Mouse (Mus musculus) brain, adult 2 months (tissue): Measurements from ENCODE around the gene Pgm1.

Experiments used
- DNase-seq: peaks from one replicate; pipeline ENCODE4 v3.0.0; 2011; ENCODE audit warnings: low read depth, low spot score

Pgm1 gene

DNA sequence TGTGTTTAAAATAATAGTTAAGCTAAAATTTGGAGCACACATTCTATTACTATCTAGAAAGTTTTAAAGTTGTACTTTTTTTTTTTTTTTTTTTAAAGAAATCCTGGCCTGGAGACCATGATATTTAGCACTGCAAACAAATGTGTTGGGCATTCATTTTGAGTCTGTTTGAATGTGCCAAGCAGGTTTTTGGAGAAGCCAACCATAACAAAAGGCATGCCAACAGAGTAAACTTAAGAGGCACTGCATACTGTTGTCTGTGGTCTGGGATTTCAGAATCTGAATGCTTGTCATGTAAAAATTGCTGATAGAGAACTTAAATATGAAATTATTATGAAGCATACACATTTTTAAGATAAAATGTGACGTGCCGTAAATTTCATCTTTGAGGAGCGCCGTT is 28.0 kb downstream of the Pgm1 start:
- DNase-seq: no peak

DNA sequence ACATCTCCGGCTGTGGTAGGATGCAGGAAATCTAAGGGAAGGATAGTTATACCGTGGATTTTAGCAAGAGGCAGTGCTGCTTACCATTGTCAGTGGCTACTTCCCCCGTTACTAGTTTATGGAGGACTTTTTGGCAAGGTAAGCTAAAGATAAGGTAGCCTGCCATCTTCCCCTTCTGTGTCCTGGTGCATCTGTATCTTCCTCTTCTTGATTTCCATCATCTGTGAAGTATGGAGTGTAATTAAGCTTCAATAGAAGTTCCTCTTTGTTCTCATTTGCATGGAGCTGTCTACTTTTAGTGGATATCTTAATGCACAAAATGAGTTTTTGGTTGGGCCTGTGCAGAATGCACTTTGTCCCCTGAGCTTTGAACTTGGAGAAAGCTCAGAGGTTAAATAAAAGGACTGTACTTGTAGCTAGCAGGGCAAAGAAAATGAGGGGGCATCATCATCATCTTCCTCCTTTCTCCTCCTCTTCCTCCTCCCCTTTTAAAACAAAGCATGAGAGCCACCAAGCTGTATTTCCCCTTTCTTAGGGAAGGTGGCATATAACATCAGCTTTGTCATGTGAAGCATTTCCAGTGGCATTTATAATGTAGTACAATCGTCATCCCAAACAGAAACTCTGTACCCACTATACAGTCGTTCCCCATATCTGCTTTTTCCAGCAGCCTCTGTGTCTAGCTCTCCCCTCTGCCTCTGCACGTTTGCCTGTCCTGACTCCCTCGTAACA is 29.0 kb downstream of the Pgm1 start:
- DNase-seq: no peak

DNA sequence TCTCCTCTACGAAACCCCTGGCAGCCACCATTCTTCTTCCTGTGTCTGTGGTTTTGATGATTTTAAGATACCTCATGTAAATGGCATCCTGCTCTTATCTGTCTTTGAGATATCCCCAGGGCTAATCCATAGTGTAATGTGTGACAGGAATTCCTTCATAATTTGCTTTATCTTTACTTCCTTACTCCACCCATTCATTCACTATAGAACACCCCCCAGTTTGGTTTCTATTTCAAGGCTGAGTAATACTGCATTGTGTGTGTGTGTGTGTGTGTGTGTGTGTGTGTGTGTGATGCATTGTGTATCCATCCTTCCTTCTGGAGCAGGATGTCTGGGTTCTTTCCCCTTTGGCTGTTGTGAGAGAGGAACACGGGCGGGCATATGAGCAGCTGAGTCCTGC is 30.1 kb downstream of the Pgm1 start:
- no peak for DNase-seq

- DNase-seq: no peak
These were observed 37.3 kb downstream of the Pgm1 start for GRCm38 (mm10) chr4:99966555-99966954.

GRCm38 (mm10) chr4:99969328-99969727 is 40.1 kb downstream of the Pgm1 start:
- DNase-seq: peak; percentile 46

- DNase-seq: peak; percentile 74
These were observed 40.9 kb downstream of the Pgm1 start for GRCm38 (mm10) chr4:99970097-99970496.

- DNase-seq: no peak
These were observed 43.7 kb downstream of the Pgm1 start for GRCm38 (mm10) chr4:99972886-99973285.

GRCm38 (mm10) chr4:99973931-99974330 is 44.7 kb downstream of the Pgm1 start:
- peak; percentile 18 for DNase-seq

DNA sequence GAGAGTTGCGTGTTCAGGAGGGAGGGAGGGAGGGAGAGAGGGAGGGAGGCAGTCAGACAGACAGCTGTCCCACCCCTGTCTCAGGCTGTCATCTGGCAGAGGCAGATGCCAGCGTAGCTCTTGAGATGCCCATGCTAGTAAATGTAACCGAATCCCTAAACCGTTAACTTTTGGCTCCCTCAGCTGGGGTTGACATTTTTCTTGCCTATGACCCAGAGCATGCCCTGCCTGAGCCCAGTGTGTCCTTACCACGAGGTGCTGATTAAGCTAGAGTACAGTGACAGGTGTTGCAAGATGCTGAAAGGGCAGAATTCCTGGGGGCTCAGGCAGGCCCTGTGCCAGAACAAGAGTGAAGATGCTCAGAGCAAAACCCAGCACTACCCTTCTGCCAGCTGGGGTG is 45.2 kb downstream of the Pgm1 start:
- DNase-seq: peak; percentile 33

DNA sequence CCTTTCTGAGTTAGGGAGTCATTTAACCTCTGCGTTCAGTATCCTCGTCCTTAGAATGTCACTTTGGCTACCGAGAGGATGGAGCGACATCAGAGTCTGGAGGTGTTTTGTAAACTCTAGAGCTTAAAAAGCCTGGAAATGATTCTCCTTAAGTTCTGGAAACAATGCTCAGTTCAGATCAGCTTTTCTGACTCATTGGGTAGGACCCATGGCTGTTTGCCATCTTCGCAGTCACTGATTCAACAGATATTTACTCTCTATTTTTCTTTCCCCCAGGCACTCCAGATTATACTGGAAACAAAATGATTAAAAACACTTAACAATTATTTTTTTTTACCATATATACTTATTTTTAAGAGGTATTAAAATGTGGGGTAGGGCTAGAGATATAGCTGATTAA is 50.1 kb downstream of the Pgm1 start:
- DNase-seq: no peak

- DNase-seq: no peak
These were observed 52.0 kb downstream of the Pgm1 start for GRCm38 (mm10) chr4:99981216-99981615.

- peak; percentile 16 for DNase-seq
These were observed 54.6 kb downstream of the Pgm1 start for GRCm38 (mm10) chr4:99983652-99984368.

GRCm38 (mm10) chr4:99984369-99984752 is 55.1 kb downstream of the Pgm1 start:
- DNase-seq: no peak

- no peak for DNase-seq
These were observed 55.9 kb downstream of the Pgm1 start for GRCm38 (mm10) chr4:99985086-99985485.

DNA sequence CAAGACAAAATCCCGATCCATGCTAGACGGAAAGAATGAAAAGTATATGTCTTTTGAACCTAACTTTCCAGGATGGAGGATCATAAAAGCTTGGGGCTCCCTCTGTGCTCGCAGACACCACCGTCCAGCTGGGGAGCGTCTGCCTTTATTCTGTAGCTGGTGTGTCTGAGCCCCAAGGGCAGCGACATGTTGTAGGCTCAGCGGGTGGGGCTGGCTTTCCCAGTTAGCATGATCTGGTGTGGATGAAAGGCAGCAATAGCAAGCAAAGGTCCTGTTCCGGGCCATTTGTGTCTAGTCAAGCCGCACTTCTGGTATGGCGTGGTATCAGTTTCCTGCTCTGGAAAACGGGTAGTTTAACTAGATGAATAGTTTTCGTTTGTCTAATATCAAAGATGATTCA is 56.4 kb downstream of the Pgm1 start:
- DNase-seq: no peak

DNA sequence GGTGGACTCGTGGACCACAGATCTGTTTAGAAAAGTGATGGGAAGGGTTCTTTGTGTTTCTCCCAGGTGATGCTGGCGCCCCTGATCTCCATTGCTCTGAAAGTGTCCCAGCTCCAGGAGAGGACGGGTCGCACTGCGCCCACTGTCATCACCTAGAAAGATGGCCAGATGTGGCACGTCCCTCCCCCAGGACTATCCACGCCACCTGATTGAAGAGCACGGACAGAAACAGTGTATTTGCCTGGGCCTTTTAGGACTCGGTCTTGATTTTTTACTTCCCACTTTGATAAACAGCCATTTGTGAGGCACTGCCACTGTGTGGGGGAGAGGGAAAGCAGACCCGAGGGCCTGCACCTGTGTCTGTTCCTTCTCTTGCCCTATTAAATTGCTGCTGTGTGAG is 57.4 kb downstream of the Pgm1 start:
- no peak for DNase-seq

- DNase-seq: no peak
These were observed 59.6 kb downstream of the Pgm1 start for GRCm38 (mm10) chr4:99988771-99989170.

DNA sequence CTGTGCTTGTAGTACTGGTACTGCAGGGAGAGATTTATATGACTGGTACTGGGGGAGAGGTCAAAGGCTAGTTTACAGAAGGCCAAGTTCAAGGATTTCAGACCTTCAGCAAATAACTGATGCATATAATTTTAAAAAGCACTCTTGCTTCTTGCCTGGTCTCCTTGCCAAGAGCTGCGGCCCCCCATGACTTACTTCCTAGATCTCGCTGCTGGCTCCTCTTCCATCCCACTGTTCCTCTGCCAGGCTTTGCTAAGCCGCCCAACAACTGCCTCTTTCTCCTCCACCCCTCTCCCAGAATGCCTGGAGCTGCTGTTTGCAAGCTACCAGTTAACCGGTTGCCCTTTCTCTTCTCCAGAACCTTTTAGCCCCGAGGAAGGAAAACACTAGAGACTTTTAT is 71.8 kb downstream of the Pgm1 start:
- DNase-seq: no peak

DNA sequence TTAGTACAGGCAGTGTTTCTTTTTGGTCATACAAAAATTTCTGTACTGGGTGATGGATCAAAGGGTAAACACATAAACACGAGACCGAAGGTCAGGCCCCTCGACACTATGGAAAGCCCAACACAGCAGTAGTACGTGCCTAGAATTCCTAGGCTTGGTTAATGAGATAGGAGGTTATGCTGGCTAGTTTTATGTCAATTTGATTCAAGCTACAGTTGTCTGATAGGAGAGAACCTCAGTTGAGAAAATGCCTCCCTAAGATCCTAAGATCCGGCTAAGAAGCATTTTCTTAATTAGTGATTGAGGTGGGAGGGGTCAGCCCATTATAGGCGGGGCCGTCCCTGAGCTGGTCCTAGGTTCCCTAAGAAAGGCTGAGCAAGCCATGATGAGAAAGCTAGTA is 72.6 kb downstream of the Pgm1 start:
- DNase-seq: no peak

GRCm38 (mm10) chr4:100007721-100008120 is 78.5 kb downstream of the Pgm1 start:
- DNase-seq: no peak

DNA sequence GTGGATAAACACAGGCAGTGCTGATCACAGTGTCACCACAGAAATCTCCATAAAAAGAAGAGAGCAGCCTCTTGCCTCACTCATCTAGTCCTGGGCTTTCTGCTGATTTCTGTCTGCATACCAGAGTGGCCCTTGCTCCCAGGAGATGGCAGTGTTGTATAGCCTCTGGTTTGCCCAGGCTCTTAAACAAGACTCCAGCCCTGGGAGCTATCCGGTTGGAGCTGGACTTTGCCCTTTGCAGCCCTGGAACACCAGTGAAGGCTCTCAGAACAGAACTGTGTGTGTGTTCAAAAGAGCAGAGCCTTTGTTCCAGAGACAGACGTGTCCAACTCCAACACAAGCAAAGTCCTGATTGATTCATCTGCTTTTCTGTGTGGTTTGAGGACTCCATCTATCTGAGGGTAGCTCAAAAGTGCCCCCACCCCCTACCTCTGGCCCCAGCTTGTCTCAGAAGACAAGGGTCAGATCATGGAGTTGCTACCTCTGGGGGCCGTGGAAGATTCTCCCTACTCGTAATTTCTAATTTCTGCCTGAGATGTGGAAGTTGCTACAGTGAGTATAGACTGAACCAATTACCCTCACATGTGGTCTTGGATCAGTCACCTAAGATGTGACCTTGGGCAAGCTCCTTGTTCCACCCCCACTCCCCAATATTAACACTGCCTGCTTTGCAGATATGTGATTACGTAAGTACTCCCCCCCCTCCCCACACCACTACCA is 79.3 kb downstream of the Pgm1 start:
- peak; percentile 85 for DNase-seq

DNA sequence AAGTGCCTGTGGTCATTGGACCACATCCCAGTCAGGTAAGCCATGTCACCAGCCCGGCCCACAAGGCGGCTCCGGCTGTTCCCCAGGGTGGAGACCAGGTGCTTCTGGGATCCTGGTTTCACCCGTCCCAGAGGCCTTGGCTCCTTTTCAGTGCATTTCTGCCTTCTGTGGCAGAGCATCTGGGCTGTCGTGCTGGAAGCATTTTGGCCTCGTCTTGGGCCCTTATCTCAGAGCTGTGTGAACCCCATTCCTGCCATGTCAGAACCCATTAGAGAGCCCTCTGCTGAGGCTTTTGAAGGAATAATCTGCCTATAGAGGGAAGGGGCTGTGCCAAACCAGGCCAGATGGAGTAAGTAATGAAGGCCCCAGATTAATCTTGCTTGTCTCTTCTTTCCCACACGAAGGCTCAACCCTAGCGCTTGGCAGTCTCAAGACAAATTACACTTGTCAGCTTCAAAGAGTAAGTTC is 80.0 kb downstream of the Pgm1 start:
- DNase-seq: peak; percentile 17

DNA sequence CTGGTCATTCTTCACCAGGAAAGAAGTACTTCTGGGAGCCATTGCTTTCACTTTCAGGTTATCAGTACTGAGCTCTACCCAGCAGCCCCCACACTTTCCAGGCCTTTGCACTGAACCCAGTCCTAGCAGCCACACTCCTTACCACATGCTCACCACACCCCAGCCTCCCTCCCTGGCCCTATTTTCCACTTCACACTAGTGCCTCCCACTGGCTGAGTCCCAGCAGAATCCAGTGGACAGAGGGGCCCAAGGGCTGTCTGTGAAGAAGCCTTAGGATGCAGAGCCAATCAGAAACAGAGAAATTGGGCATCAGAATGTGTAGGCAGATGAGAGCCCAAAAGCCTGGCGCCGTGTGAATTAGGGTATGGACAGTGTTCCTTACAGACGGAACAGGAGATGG is 81.7 kb downstream of the Pgm1 start:
- DNase-seq: no peak
